Mouse (Mus musculus) spleen, adult 2 months (tissue): Measurements from ENCODE around the gene Ctnna3.

ENCODE experiments used
- CTCF ChIP-seq: fragments of 200-500 bp; IDR thresholded peaks from 2 replicates; pipeline ENCODE4 v1.5.1; 2011; ENCODE audit warnings: mild to moderate bottlenecking, inconsistent platforms; ENCODE audit not compliant: insufficient read depth, insufficient read length, insufficient replicate concordance; ENCODE audit errors: extremely low read depth
- POLR2A ChIP-seq: fragments of 200-500 bp; IDR thresholded peaks from 2 replicates; pipeline ENCODE4 v1.6.1; 2011; ENCODE audit warnings: low read depth, low read length, inconsistent platforms

GRCm38 (mm10) chr10:64083813-64084212 is 653.9 kb downstream of the Ctnna3 start:
- no peak for TF ChIP-seq CTCF
- TF ChIP-seq POLR2A: no peak
